Mouse (Mus musculus) left cerebral cortex, postnatal 25 days (tissue): Measurements from ENCODE around the gene Grid2. TPM values are rescaled to one million over a fixed set of nuclear protein-coding genes. Genes with fewer than 3 reads are reported as not detected.
"Not testable (repeated sequence)": the region's sequence is repeated elsewhere in the genome, so short reads cannot be mapped to it uniquely, and the experiment has no call there.

ENCODE experiments used
- DNase-seq, 2 experiments: peaks; one replicate each; pipeline ENCODE4 v3.0.0; 2022; ENCODE audit warnings: low spot score in 2 of 2, mixed read lengths in 1 of 2
- intact Hi-C: fragments of 180-260 bp; cut with DNase I; formaldehyde crosslinking; loops from one replicate; pipeline ENCODE4 v1.15.1; 2025
- total RNA-seq, 2 experiments: library from RNA; stranded (reverse); gene quantifications; 2 replicates each; pipeline ENCODE4 v1.2.3; 2021

Grid2 gene
- total RNA-seq, 2 experiments from 2014 or later: 17.2 to 23.7 TPM

DNA sequence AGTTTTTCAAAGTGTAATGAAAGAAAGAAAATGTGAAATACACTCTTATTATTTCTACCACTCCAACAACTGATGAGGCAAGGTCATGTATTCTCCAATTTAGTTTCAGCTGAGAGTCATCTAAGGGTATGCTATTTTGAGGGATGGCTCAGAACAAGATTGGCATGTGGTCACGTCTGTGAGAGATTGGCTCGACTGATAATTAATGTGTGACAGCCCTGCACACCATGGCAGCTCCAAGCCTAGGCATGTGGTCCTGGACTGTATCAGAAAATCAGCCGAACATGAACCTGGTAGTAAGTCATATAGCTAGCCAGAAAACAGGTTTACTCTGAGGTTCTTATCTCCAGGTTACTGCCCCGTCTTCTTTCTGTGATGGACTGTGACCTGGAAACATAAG, 292.1 kb downstream of the Grid2 start:
- no peak for DNase-seq
- intact Hi-C loops: no loop called here

GRCm38 (mm10) chr6:63568741-63569140, 313.1 kb downstream of the Grid2 start:
- intact Hi-C loops, DNase-seq: not testable (repeated sequence)

DNA sequence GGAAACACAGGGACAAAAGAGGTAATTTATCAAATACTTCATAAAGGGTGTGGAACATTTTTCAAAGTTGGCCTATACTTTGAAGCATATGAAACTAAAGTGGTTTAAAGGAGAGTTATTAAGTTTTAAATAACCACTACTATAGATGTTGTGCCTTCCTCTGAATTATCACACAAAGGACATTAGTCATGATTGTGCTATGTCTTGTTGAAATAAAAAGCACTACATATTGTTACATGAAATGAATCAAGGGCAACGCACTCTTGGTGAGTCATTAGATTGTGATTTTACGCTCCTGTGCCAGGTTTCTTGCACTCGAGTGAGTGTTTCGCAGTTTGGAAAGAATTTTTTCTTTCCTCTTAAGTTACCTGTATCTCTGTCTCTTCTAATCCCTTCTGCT, 335.0 kb downstream of the Grid2 start:
- DNase-seq: no peak
- intact Hi-C loops: no loop called here

DNA sequence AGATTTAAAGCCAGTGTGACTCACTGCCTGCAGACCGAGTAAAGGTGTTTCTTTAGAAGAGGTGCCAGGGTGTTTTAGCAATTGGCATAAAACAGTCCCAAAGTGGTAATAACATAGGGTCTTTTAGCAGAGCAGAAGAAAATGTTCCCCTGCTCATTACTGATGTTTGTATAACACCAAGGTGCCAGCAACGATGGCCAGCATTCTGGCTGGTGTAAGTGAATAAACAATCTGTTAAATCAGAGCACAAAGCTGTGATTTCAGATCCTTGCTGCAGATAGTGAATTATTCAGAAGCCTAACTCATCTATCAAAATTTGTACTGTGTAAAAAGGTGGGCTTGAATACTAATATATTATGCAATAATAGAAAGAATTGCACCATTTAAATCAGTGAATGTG, 353.9 kb downstream of the Grid2 start:
- intact Hi-C loops: no loop called here
- DNase-seq: peak in 1 of 2 experiments; percentile 4

- no peak for DNase-seq
- intact Hi-C loops: no loop called here
These were observed 380.3 kb downstream of the Grid2 start for GRCm38 (mm10) chr6:63635970-63636369.

- intact Hi-C loops: no loop called here
- DNase-seq: no peak
These were observed 403.7 kb downstream of the Grid2 start for GRCm38 (mm10) chr6:63659423-63659822.

GRCm38 (mm10) chr6:63685689-63686088, 430.0 kb downstream of the Grid2 start:
- peak in 1 of 2 experiments; percentile 28 for DNase-seq
- intact Hi-C loops: no loop called here

GRCm38 (mm10) chr6:63701684-63702083, 446.0 kb downstream of the Grid2 start:
- intact Hi-C loops: no loop called here
- no peak for DNase-seq

- intact Hi-C loops: no loop called here
- no peak for DNase-seq
These were observed 478.1 kb downstream of the Grid2 start for GRCm38 (mm10) chr6:63733740-63734139.

- intact Hi-C loops: no loop called here
- peak in 1 of 2 experiments; percentile 38 for DNase-seq
These were observed 506.9 kb downstream of the Grid2 start for GRCm38 (mm10) chr6:63762535-63762934.

- intact Hi-C loops: no loop called here
- DNase-seq: no peak
These were observed 539.0 kb downstream of the Grid2 start for GRCm38 (mm10) chr6:63794679-63795078.

DNA sequence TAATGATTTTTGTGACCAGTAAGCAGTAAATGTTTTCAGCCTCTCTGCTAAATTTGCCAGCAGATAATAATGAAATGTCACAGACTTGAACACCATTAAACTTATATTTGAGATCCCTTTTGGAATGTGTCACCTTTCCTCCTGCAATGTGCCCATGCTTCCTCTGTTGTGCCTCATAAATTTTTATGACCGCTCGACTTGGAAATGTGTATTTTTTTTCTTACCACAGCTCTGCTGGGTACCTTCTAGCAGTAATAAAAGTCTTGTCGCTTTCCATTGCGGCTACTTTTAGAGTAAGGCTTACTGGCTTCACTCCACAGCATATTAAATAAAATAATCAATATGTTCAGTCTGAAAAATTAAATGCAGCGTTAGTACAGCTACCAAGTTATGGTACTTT, 564.6 kb downstream of the Grid2 start:
- DNase-seq: no peak
- intact Hi-C loops: no loop called here

DNA sequence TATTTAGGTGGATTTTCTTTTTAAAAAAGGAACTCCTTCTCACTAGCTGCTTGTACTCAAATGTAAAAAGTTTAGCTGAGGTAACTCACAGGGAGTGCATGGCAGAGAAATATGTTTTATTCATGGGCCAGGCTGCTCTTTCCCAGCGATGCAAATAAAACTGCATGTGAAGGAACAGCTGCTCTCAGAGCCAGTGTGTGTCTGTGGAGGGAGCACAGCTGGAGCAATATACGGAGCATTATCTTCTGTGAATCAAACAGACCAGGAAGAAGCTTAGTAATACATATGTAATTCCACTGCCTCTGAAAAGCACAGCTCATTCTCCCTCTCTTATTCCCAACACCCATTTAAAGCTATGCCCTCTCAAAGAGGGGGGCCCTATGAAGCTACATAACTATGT, 607.0 kb downstream of the Grid2 start:
- peak in 1 of 2 experiments; percentile 66 for DNase-seq
- intact Hi-C loops: no loop called here

DNA sequence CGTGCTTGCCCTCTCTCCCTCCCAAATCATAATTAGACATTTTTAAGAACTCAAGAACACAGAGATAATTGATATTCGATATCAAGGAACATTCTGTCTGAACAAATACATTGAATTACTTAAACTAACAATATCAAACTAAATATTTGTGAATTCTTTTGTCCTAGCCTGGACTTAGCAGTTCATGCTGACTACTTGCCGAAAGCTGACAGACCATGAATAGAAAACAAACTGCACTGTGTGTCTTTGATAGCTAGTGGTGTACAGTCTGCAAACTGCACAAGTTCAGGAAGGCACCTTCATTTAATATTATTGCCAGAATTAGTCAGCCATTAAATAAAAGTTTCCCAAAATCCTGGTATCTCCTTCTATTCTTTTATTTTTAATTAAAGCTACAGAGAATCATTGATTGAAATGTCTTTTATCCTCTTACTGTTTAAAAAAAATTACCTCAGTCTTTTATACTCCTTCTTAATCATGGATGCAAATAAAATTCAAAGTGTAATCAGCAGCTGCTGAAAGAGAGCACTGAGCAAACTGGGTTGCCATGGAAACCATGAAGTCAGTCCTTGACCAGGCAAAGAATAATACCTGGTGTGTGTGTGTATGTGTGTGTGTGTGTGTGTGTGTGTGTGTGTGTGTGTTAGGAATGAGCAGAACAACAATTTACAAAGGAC, 621.5 kb downstream of the Grid2 start:
- DNase-seq: peak; percentile 9 to 27
- intact Hi-C loops: no loop called here

DNA sequence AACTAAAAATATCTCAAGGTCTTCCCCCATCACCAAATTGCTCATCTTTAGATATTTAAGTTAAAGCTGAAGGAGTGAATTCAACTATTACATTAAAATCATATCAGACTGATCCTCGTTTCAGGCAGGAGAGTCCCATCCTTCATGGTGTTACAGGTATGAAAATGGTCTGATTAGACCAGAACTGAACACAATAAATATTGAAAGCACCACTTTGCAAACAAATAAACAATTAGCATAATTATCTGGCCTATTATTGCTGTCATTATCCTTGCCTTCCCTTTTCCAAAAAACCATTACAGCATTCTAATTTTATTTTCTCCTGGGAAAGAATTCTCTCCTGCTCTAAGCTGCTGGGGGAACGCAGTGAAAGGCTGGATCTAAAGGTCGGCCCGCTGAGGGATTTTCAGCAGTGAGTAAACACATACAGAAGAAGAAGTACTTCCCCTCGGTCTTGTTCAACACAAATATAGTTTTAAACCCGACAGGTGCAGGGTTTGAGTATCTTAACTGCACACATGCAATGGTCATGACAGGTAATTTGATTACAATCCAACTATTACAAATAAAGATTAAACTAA, 622.2 kb downstream of the Grid2 start:
- intact Hi-C loops: no loop called here
- no peak for DNase-seq

DNA sequence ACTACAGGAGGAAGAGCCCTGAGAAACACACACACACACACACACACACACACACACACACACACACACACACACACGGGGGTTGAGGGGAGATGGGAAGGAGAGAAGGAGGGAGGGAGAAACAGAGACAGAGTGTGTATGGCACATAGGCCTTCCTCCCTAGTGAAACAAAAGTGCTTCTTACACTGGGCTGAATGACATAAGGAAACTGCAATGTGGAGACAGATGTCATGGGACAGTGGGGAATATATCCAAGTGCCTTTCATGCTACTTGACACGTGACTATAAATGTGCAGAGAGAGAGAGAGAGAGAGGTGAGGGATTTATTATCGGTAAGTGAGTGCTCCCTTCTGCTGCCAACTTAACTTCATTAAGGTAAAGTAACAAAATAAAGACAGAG, 639.0 kb downstream of the Grid2 start:
- no peak for DNase-seq

GRCm38 (mm10) chr6:63898171-63898570, 642.5 kb downstream of the Grid2 start:
- DNase-seq: no peak
- intact Hi-C loops: no loop called here

More for the DNA sequence above, 639.0 kb downstream of the Grid2 start:
- intact Hi-C loops: no loop called here

DNA sequence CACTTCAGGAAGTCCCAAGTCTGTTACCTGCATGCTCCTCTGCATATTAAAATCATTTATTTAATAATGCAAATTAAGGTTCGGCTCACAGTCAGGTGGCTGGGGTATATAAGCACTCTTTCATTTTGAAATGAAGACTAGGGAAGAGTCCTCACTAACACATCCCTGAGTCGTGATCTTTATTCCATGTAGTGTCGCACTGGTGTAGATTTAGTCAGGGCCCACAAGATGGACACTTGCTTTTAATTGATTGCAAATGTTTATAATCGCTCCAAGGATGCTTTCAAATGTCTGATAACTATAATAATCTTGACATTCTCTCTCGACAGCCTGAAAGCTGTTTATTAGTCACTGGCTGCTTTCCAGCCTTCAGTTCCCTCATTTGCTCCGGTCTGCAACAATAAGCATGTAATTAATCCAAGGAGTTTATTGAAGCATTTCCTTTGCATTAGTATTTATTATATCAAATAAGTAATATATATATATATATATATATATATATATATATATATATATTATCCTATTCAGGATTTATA, 661.4 kb downstream of the Grid2 start:
- no peak for DNase-seq
- intact Hi-C loops: no loop called here

DNA sequence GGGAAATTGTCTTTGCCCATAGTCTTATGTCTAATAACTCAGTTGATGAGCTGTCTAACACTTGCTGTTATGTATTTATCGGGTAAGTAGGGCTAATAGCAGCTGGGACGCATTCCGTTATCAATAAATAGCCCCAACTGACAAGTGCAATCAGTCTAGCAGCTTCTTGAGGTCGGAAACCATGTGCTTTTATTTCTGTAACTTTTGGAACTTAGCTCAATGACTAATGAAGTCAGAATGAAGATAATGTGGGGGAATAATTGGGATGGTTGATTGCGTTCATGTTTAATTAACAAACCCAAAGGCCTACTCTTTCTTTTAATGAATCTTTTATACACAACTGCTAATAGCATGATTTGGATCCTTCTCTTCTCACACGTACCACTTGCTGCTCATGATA, 666.3 kb downstream of the Grid2 start:
- no peak for DNase-seq
- intact Hi-C loops: no loop called here

GRCm38 (mm10) chr6:63931201-63931600, 675.5 kb downstream of the Grid2 start:
- intact Hi-C loops: no loop called here
- DNase-seq: no peak

GRCm38 (mm10) chr6:63946721-63947120, 691.0 kb downstream of the Grid2 start:
- intact Hi-C loops: no loop called here
- DNase-seq: peak in 1 of 2 experiments; percentile 11
